Mouse (Mus musculus): ENCODE data around the gene Mrgprb8. TPM values are rescaled to one million over a fixed set of nuclear protein-coding genes. Genes with fewer than 3 reads are reported as not detected.
"Not testable (repeated sequence)": the region's sequence is repeated elsewhere in the genome, so short reads cannot be mapped to it uniquely, and the experiment has no call there.

Gene Mrgprb8
- polyA plus RNA-seq (2015; fragmentation: Nextera tagmentation; extraction: Ambion mirVana): not detected in 2 replicates

GRCm38 (mm10) chr7:48388226-48388625, at the start of gene Mrgprb8:
TSS of gene Mrgprb8 (plus strand) at chr7:48388526.
- Histone ChIP-seq H3K27ac (ENCODE audit: low read length) (no peak within 1 kb of the TSS), H3K9me3 (replicated peaks; ENCODE audit: control insufficient read depth, low read length) (peaks cover 2% of the 10 kb centered on the region; the same call in 1 of the 2 replicates), H3K9ac (ENCODE audit: low read depth, low read length) (no peak within 1 kb of the TSS), H3K36me3 (ENCODE audit: control insufficient read depth, insufficient read depth) (no peaks in the 10 kb centered on the region), H3K4me1 (ENCODE audit: control insufficient read depth, low read depth, low read length) (no peaks in the 10 kb centered on the region), H3K4me3 (ENCODE audit: low read depth, low read length) (no peak within 1 kb of the TSS), H3K4me2 (ENCODE audit: low read depth, low read length) (no peak within 1 kb of the TSS), H3K27me3 (ENCODE audit: control insufficient read depth, insufficient read depth, low read depth, low read length) (no peaks in the 10 kb centered on the region)
- 40% methylated on average over 2 of the region's 2 CpGs for WGBS (ENCODE audit: insufficient replicate concordance)
- no peak for ATAC-seq (ENCODE audit: low read depth)

GRCm38 (mm10) chr7:48435936-48436335, 47.6 kb downstream of the Mrgprb8 start:
- H3K4me1 ChIP-seq (ENCODE audit: control insufficient read depth, low read depth, low read length): not testable (repeated sequence)

GRCm38 (mm10) chr7:48436581-48436980, 48.3 kb downstream of the Mrgprb8 start:
- Histone ChIP-seq H3K36me3 (ENCODE audit: control insufficient read depth, insufficient read depth) (no peaks in the 10 kb centered on the region), H3K9ac (ENCODE audit: low read depth, low read length) (no peak overlapping the region), H3K4me2 (ENCODE audit: low read depth, low read length) (no peak overlapping the region), H3K9me3 (replicated peaks; ENCODE audit: control insufficient read depth, low read length) (no peaks in the 10 kb centered on the region), H3K4me3 (ENCODE audit: low read depth, low read length) (no peak overlapping the region), H3K27ac (ENCODE audit: low read length) (no peak overlapping the region), H3K4me1 (ENCODE audit: control insufficient read depth, low read depth, low read length) (no peaks in the 10 kb centered on the region), H3K27me3 (ENCODE audit: control insufficient read depth, insufficient read depth, low read depth, low read length) (no peaks in the 10 kb centered on the region)
- ATAC-seq (ENCODE audit: low read depth): no peak
- 32% methylated on average over 3 of the region's 3 CpGs for WGBS (ENCODE audit: insufficient replicate concordance)

More at GRCm38 (mm10) chr7:48435936-48436335, 47.6 kb downstream of the Mrgprb8 start:
- 56% methylated on average over 3 of the region's 3 CpGs for WGBS (ENCODE audit: insufficient replicate concordance)
- H3K9me3 ChIP-seq (replicated peaks; ENCODE audit: control insufficient read depth, low read length); H3K27ac ChIP-seq (ENCODE audit: low read length); H3K4me3 ChIP-seq (ENCODE audit: low read depth, low read length); ATAC-seq (ENCODE audit: low read depth); H3K4me2 ChIP-seq (ENCODE audit: low read depth, low read length); H3K9ac ChIP-seq (ENCODE audit: low read depth, low read length); H3K27me3 ChIP-seq (ENCODE audit: control insufficient read depth, insufficient read depth, low read depth, low read length); H3K36me3 ChIP-seq (ENCODE audit: control insufficient read depth, insufficient read depth): not testable (repeated sequence)

Other genes starting within 250 kb of the Mrgprb8 start
- gene Mrgprb5, start 219.5 kb upstream of the Mrgprb8 start, polyA plus RNA-seq (2015; fragmentation: Nextera tagmentation; extraction: Ambion mirVana): not detected in 2 replicates
- gene Mrgprb4, start 189.2 kb upstream of the Mrgprb8 start, polyA plus RNA-seq (2015; fragmentation: Nextera tagmentation; extraction: Ambion mirVana): not detected in 2 replicates
- not detected in 2 replicates for gene Mrgprb1, start 67.8 kb downstream of the Mrgprb8 start, polyA plus RNA-seq (2015; fragmentation: Nextera tagmentation; extraction: Ambion mirVana)
- not detected in 2 replicates for gene Mrgprx2, start 110.8 kb downstream of the Mrgprb8 start, polyA plus RNA-seq (2015; fragmentation: Nextera tagmentation; extraction: Ambion mirVana)
- 0.05 TPM in 1 of 2 replicates, not detected in the other for gene Mrgprb2, start 169.6 kb downstream of the Mrgprb8 start, polyA plus RNA-seq (2015; fragmentation: Nextera tagmentation; extraction: Ambion mirVana)